Mouse (Mus musculus): ENCODE measurements around the gene Gm44502. TPM values are rescaled to one million over a fixed set of nuclear protein-coding genes. Genes with fewer than 3 reads are reported as not detected.
"Not testable (repeated sequence)": the region's sequence is repeated elsewhere in the genome, so short reads cannot be mapped to it uniquely, and the experiment has no call there.

The Gm44502 gene
- total and polyA plus RNA-seq, 2 experiments from 2014 or later = 1.6 TPM; not detected in 1

DNA sequence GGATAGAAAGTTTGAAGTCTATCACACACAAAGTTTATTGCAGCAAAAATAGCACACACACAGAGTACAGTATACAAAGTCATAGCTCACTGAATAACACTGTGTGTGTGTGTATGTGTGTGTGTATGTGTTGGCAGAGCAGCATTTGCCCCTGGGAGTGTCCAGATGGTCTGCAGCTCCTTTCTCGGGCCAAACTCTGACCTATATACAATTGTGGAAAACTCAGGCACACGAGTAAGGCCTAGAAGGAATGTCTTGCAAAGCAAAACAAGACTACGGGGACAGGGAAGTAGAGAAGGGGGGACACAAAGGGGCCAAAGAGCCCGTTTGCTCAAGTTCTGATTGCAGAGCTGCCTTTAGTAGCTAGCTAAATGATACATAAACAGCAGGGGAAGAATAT is 3.5 kb upstream of the Gm44502 start:
- H3K36me3 ChIP-seq (ENCODE audit: insufficient read depth, low read length) = no peaks in the 10 kb centered on the region
- WGBS = 57% methylated on average over 4 of the region's 4 CpGs
- H3K4me2 ChIP-seq (ENCODE audit: low read depth, low read length) = no peak overlapping the region
- TF ChIP-seq CTCF (IDR thresholded peaks at IDR 0.05; ENCODE audit: low read depth) = no peak
- ATAC-seq = no peak
- H3K9ac ChIP-seq (replicated peaks; ENCODE audit: low read length) = no peak overlapping the region
- no peak overlapping the region for H3K4me3 ChIP-seq (ENCODE audit: low read length)
- no peak overlapping the region for H3K27ac ChIP-seq
- DNase-seq (ENCODE audit: low spot score) = no peak
- no peaks in the 10 kb centered on the region for H3K27me3 ChIP-seq (ENCODE audit: insufficient read depth, low read length)
- peaks cover 8% of the 10 kb centered on the region; the same call in 1 of the 2 replicates for H3K4me1 ChIP-seq (ENCODE audit: insufficient read depth, low read length)
- H3K9me3 ChIP-seq (ENCODE audit: low read length) = no peaks in the 10 kb centered on the region

DNA sequence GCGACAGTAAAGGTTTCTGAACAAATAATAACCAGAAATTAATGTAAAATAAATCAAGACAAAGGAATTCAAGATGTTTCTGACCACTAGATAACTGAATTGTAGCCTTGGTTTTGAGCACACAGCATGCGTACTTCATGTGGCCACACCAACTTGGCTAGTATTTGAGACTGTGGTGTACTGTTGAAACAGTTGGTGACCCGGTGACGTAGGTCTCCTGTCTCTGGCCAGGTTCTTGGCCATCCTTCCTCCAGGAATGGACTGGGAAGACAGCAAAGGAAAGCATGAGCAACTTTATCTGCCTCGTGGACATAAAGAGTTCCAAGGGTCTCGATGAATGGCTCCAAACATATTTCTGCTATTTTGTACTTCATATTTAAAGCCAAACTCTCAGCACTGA is 2.3 kb upstream of the Gm44502 start:
- Histone ChIP-seq H3K4me3 (ENCODE audit: low read length) (no peak overlapping the region), H3K36me3 (ENCODE audit: insufficient read depth, low read length) (peaks cover 9% of the 10 kb centered on the region; the same call in 1 of the 2 replicates), H3K9ac (replicated peaks; ENCODE audit: low read length) (no peak overlapping the region), H3K4me1 (ENCODE audit: insufficient read depth, low read length) (peaks cover 8% of the 10 kb centered on the region; the same call in 1 of the 2 replicates), H3K9me3 (ENCODE audit: low read length) (no peaks in the 10 kb centered on the region), H3K4me2 (ENCODE audit: low read depth, low read length) (no peak overlapping the region), H3K27me3 (ENCODE audit: insufficient read depth, low read length) (no peaks in the 10 kb centered on the region), H3K27ac (no peak overlapping the region)
- no peak for TF ChIP-seq CTCF (IDR thresholded peaks at IDR 0.05; ENCODE audit: low read depth)
- no peak for DNase-seq (ENCODE audit: low spot score)
- no peak for ATAC-seq
- WGBS = 95% methylated on average over 6 of the region's 6 CpGs

DNA sequence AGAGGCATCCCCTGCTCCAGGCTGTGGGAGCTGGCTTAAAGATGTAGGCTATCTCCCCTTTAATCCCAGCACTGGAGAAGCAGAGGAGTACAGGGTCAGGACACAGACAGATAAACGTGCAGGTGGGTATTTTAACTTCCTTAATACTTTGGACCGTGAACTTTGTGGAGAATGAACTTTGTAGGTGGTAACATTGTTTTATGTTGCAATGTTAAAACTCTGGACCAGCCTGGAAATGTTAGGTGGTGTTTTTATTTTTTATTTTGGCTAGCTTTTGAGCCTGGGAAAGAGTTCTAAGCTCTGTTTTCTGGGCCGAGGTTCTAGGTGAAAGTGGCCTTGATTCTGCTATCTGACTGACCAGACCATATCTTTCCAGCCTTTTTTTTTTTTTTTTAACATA is 1.8 kb upstream of the Gm44502 start:
- no peak overlapping the region for H3K9ac ChIP-seq (replicated peaks; ENCODE audit: low read length)
- H3K4me1 ChIP-seq (ENCODE audit: insufficient read depth, low read length) = peaks cover 8% of the 10 kb centered on the region; the same call in 1 of the 2 replicates
- DNase-seq (ENCODE audit: low spot score) (no peak), ATAC-seq (no peak)
- no peaks in the 10 kb centered on the region for H3K9me3 ChIP-seq (ENCODE audit: low read length)
- no peak overlapping the region for H3K4me3 ChIP-seq (ENCODE audit: low read length)
- peaks cover 15% of the 10 kb centered on the region for H3K36me3 ChIP-seq (ENCODE audit: insufficient read depth, low read length)
- H3K4me2 ChIP-seq (ENCODE audit: low read depth, low read length) = no peak overlapping the region
- TF ChIP-seq CTCF (IDR thresholded peaks at IDR 0.05; ENCODE audit: low read depth) = no peak
- no peaks in the 10 kb centered on the region for H3K27me3 ChIP-seq (ENCODE audit: insufficient read depth, low read length)
- WGBS = 90% methylated on average over 3 of the region's 3 CpGs
- H3K27ac ChIP-seq = no peak overlapping the region

DNA sequence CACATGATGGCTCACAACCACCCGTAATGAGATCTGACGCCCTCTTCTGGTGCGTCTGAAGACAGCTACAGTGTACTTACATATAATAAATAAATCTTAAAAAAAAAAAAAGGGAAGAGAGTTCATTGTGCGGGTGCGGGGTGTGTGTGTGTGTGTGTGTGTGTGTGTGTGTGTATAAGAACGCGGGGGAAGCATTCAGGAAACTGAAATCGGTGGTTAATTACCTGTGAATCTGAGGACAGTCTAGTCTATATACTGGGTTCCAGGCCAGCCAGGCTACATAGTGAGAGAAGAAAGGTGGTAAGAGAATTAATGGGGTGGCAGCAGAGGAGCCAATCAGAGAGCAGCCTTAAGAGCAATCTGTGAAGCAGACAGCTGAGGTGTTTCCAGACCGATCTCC is 1.3 kb upstream of the Gm44502 start:
- not testable (repeated sequence) for H3K9ac ChIP-seq (replicated peaks; ENCODE audit: low read length); H3K4me1 ChIP-seq (ENCODE audit: insufficient read depth, low read length); H3K4me2 ChIP-seq (ENCODE audit: low read depth, low read length); H3K4me3 ChIP-seq (ENCODE audit: low read length); ATAC-seq; DNase-seq (ENCODE audit: low spot score); H3K27me3 ChIP-seq (ENCODE audit: insufficient read depth, low read length); H3K9me3 ChIP-seq (ENCODE audit: low read length)
- Histone ChIP-seq H3K36me3 (ENCODE audit: insufficient read depth, low read length) (peaks cover 18% of the 10 kb centered on the region), H3K27ac (peak overlapping the region; percentile 96; the same call in 1 of the 2 replicates)
- 92% methylated on average over 9 of the region's 9 CpGs for WGBS

DNA sequence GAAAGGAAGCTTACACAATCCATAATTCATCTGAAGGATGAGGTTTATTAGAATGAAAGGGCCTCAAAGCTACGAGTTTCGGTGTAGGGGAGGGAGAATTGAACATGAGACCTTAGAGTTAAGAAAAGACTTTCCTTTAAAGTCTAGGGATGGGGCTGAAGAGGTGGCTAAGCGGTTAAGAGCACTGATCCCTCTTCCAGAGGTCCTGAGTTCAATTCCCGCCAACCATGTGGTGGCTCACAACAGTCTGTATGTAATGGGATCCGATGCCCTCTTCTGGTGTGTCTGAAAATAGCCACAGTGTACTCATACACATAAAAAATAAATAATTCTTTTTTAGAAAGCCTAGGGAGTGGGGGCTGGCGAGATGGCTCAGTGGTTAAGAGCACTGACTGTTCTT is 845 bp upstream of the Gm44502 start:
- H3K36me3 ChIP-seq (ENCODE audit: insufficient read depth, low read length) = peaks cover 18% of the 10 kb centered on the region
- peak overlapping the region; percentile 96 for H3K27ac ChIP-seq
- DNase-seq (ENCODE audit: low spot score) = peak; percentile 13
- peaks cover 8% of the 10 kb centered on the region; the same call in 1 of the 2 replicates for H3K4me1 ChIP-seq (ENCODE audit: insufficient read depth, low read length)
- ATAC-seq = no peak
- peak overlapping the region; percentile 97 for H3K4me2 ChIP-seq (ENCODE audit: low read depth, low read length)
- peak; percentile 29; the same call in 1 of the 2 replicates for TF ChIP-seq CTCF (IDR thresholded peaks at IDR 0.05; ENCODE audit: low read depth)
- 45% methylated on average over 6 of the region's 6 CpGs for WGBS
- H3K9me3 ChIP-seq (ENCODE audit: low read length) = no peaks in the 10 kb centered on the region
- H3K4me3 ChIP-seq (ENCODE audit: low read length) = peak overlapping the region; percentile 65
- no peaks in the 10 kb centered on the region for H3K27me3 ChIP-seq (ENCODE audit: insufficient read depth, low read length)
- peak overlapping the region; percentile 72 for H3K9ac ChIP-seq (replicated peaks; ENCODE audit: low read length)

DNA sequence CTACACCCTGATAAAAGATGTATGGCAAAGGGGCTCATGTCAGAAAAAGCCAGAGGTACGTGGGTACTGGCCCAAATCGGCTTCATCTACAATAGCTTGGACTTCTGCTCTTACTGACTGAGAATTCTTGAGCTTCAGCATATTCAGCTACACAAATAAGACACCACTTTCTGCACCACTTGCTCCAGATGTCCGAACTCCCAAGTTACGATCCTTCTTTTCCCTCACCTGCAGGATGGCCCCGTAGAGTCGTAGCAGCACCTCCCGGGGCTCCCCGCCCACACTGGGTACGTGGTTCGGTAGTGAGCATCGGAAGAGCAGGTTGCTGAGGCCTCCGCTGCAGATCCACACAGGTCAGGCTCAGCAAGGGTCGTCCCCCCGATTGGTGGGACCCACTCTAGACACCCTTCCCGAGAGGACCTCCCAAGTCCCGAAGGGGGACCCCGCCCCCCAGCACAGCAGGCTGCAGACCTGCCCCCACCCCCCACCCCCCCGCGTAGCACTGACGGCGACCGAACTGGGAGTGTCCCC is 610 bp downstream of the Gm44502 start:
- 4% methylated on average over 22 of the region's 22 CpGs for WGBS
- peaks cover 8% of the 10 kb centered on the region; the same call in 1 of the 2 replicates for H3K4me1 ChIP-seq (ENCODE audit: insufficient read depth, low read length)
- H3K27ac ChIP-seq = peak overlapping the region; percentile 96; the same call in 1 of the 2 replicates
- H3K9ac ChIP-seq (replicated peaks; ENCODE audit: low read length) = peak overlapping the region; percentile 72
- peak overlapping the region; percentile 97 for H3K4me2 ChIP-seq (ENCODE audit: low read depth, low read length)
- peak overlapping the region; percentile 65 for H3K4me3 ChIP-seq (ENCODE audit: low read length)
- no peak for TF ChIP-seq CTCF (IDR thresholded peaks at IDR 0.05; ENCODE audit: low read depth)
- DNase-seq (ENCODE audit: low spot score) (no peak), ATAC-seq (peak; percentile 47)
- H3K36me3 ChIP-seq (ENCODE audit: insufficient read depth, low read length) = peaks cover 18% of the 10 kb centered on the region
- H3K9me3 ChIP-seq (ENCODE audit: low read length) = no peaks in the 10 kb centered on the region
- no peaks in the 10 kb centered on the region for H3K27me3 ChIP-seq (ENCODE audit: insufficient read depth, low read length)

DNA sequence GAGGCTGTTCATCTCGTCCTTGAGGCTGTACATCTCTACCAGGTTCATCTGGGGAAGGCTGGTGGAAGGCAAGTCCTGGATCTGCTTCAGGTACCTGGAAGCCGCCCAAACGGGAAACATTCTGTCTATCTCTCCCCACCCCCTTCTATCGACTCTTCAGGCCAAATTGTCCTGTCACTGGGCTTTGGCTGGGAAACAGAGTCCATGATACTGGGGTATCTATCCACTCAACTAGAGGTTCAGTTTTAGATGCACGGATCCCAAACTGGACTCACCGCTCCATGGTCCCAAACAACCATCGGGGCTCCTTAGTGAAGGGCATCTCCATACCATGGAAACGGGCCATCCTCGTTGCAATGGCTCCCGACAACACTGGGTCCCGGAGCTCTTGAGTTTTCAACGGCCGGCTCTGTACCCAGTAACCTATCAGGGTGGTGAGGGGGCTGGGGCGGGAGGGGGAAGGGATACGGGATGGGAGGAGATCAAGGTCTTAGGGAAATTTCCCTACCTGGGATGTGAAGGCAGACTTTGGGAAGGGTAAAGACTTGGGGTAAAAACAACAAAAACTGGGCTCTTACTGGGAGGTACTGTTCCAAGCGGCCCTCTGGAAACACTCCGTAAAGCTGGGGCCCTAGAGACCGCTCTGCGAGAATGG is 1.2 kb downstream of the Gm44502 start:
- no peak for TF ChIP-seq CTCF (IDR thresholded peaks at IDR 0.05; ENCODE audit: low read depth)
- H3K27ac ChIP-seq = no peak overlapping the region
- peaks cover 18% of the 10 kb centered on the region for H3K36me3 ChIP-seq (ENCODE audit: insufficient read depth, low read length)
- no peaks in the 10 kb centered on the region for H3K27me3 ChIP-seq (ENCODE audit: insufficient read depth, low read length)
- H3K4me1 ChIP-seq (ENCODE audit: insufficient read depth, low read length) = peaks cover 8% of the 10 kb centered on the region; the same call in 1 of the 2 replicates
- 80% methylated on average over 19 of the region's 19 CpGs for WGBS
- H3K4me3 ChIP-seq (ENCODE audit: low read length) = peak overlapping the region; percentile 65
- H3K9me3 ChIP-seq (ENCODE audit: low read length) = no peaks in the 10 kb centered on the region
- H3K4me2 ChIP-seq (ENCODE audit: low read depth, low read length) = peak overlapping the region; percentile 97
- H3K9ac ChIP-seq (replicated peaks; ENCODE audit: low read length) = peak overlapping the region; percentile 72
- DNase-seq (ENCODE audit: low spot score) (no peak), ATAC-seq (no peak)

Data from hindbrain, postnatal 0 days (tissue).